Mouse (Mus musculus) cerebellum, adult 2 months (tissue): ENCODE data around the gene Nkrf.

Experiments
- CTCF ChIP-seq: fragments of 200-500 bp; IDR thresholded peaks from 2 replicates; pipeline ENCODE4 v1.5.1; 2011; ENCODE audit warnings: low read depth, mild to moderate bottlenecking, control low read depth, low read length, moderate library complexity, borderline replicate concordance; ENCODE audit not compliant: insufficient read depth
- POLR2A ChIP-seq: fragments of 200-500 bp; IDR thresholded peaks from 2 replicates; pipeline ENCODE4 v1.6.1; 2011; ENCODE audit warnings: low read length, control low read depth, borderline replicate concordance; ENCODE audit not compliant: insufficient read depth

- TF ChIP-seq CTCF (no peak), POLR2A (peak; percentile 82)
Observed at GRCm38 (mm10) chrX:36903115-36903768, 543 bp upstream of the Nkrf start.
